Mouse (Mus musculus) MEL (cell line): ENCODE measurements around the gene Naaa.

Experiments
- CTCF ChIP-seq, 3 experiments: IDR thresholded peaks in 2 of 3; conservative IDR thresholded peaks in 1 of 3; 2 replicates each; pipeline ENCODE4 v1.5.1; 2011 to 2012; ENCODE audit warnings: low read length in 3 of 3, low read depth in 2 of 3, mild to moderate bottlenecking in 2 of 3, improper control_type of control experiment in 1 of 3, inconsistent platforms in 1 of 3, mixed read lengths in 1 of 3, moderate library complexity in 1 of 3; ENCODE audit not compliant: control insufficient read depth in 1 of 3, insufficient read depth in 1 of 3, poor library complexity in 1 of 3, severe bottlenecking in 1 of 3
- EP300 ChIP-seq, 2 experiments: IDR thresholded peaks; 2 replicates each; pipeline ENCODE4 v1.6.1; 2011; ENCODE audit warnings: improper control_type of control experiment in 2 of 2, low read length in 2 of 2, low read depth in 1 of 2, mild to moderate bottlenecking in 1 of 2
- ZKSCAN1 ChIP-seq: IDR thresholded peaks from 2 replicates; pipeline ENCODE4 v1.6.1; 2012; ENCODE audit warnings: low read depth, mild to moderate bottlenecking, inconsistent platforms, low read length, improper control_type of control experiment, moderate library complexity

DNA sequence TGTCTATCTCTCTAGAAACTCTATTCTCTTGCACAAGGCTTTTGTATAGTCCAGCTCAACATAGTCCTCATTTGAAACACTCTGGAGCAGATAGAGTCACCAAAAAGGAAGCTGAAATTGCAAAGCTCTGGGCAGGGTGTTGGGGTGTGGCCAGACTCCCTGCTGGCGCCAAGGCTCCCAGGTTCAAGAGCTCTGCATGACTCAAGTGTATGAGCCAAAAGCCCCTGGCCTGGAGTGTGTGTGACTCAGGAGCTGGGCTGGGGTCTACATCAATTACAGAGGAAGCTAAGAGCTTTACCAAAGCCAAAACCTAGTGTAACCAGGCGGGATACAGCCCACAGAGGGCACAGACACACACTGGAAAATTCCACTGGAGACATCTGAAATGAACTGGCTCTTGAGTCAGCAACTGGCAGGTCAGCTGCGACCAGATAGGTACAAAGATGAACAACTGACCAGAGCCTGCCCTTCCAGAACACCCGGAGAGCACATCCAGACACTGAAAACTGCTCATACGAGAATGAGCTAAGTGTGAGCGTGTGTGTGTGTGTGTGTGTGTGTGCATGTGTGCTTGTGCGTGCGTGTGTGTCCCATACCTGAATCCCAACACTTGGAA lies 57.6 kb downstream of the Naaa start:
- no peak for TF ChIP-seq EP300 (IDR thresholded peaks at IDR 0.05; ENCODE audit: low read depth in 1 of 2, low read length in 2 of 2)
- no peak for TF ChIP-seq CTCF (IDR thresholded peaks at IDR 0.05 in 2 of 3, conservative IDR thresholded peaks at IDR 0.05 in 1 of 3; ENCODE audit: control insufficient read depth in 1 of 3, insufficient read depth in 1 of 3, low read depth in 2 of 3, low read length in 3 of 3, poor library complexity in 1 of 3, severe bottlenecking in 1 of 3)
- no peak for TF ChIP-seq ZKSCAN1
